Mouse (Mus musculus) ovary, postnatal 36 days (tissue): Measurements from ENCODE around the gene Kif24.
"Not testable (repeated sequence)": the region's sequence is repeated elsewhere in the genome, so short reads cannot be mapped to it uniquely, and the experiment has no call there.

Experiments used
- DNase-seq: peaks from one replicate; pipeline ENCODE4 v3.0.0; 2022; ENCODE audit warnings: low spot score, mixed read lengths

The Kif24 gene

GRCm38 (mm10) chr4:41492951-41493350 lies 28.3 kb upstream of the Kif24 start:
- no peak for DNase-seq

GRCm38 (mm10) chr4:41481601-41482017 lies 16.9 kb upstream of the Kif24 start:
- DNase-seq, result peak; percentile 35

- peak; percentile 63 for DNase-seq
Observed at GRCm38 (mm10) chr4:41480254-41480653, 15.6 kb upstream of the Kif24 start.

DNA sequence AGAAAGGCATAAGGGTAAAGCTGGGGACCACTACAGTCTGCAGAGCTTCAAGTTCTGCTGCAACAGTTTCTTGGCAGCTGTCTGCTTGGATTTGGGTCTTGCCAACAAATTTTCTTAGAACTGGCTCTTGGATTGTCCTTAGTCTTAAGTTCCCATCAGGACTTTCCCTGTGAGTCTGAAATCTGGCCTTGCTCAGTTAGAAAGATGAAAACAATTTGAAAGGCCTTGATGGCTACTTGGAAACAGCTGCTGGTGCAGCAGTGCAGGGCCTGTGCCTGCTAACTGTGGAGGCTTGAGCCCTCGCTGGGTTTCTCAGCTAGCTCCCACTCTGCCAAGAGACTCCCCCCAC lies 14.7 kb upstream of the Kif24 start:
- no peak for DNase-seq

- DNase-seq, result no peak
Observed at GRCm38 (mm10) chr4:41478751-41479455, 14.2 kb upstream of the Kif24 start.

DNA sequence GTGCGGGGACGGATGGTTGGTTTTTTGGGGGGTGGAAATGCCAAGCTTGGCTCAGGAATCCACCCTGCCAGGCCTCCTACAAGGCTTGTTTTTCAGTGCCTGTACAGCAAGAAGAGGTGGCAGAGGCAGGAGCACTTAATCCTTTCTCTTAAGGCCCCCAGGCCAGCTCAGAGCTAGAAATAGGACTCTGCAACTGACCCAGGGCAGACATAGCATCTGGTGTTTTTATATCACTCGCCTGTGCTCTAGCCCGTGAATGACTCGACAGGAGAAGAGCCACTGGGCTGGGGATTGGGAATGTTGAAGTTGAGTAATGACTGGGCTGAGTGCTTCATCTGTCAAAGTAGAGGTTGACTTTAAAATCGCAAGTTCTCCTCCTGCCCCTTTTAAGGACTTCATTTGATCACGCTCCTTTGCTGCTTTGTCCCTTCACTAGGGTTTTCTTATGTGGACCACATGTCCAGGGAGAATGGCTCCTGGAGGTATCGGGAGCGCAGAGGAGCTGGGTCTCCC lies 13.0 kb upstream of the Kif24 start:
- no peak for DNase-seq

GRCm38 (mm10) chr4:41471384-41471689 lies 6.7 kb upstream of the Kif24 start:
- DNase-seq, result no peak

DNA sequence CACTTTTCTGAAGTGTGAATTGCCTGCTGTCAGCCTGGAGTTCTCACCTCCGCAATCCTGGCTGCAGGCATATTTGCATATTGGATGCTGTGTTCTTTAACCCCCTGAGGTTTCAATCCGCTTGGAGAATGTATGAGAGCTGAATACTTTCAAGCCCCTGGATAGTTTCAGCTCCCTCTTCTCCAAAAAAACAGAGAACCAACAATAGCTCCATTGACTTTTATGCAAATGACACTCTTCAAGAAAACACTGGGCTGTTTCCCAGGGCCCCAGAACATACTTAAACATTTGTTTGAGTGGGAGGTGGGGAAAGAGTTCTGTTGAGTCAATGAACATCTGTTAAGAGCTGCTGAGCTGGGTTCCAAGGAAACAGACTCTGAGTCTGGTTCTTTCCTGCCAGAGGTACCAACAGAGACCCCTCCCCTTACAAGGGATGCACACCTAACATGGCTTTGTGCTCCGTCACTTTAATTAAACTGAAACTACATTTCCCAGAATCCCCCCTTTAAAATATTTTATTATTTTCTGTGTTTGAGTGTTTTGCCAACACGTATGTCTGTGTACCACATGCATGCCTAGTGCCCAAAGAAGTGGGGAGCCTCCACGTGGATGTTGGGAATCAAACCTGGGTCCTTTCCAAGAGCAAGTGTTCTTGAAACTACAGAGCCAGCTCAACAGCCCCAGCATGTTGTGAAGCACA lies 6.1 kb upstream of the Kif24 start:
- DNase-seq, result no peak

- no peak for DNase-seq
Observed at GRCm38 (mm10) chr4:41470051-41470683, 5.5 kb upstream of the Kif24 start.

GRCm38 (mm10) chr4:41469199-41469598 lies 4.5 kb upstream of the Kif24 start:
- no peak for DNase-seq

GRCm38 (mm10) chr4:41468396-41469080 lies 3.9 kb upstream of the Kif24 start:
- peak; percentile 47 for DNase-seq

DNA sequence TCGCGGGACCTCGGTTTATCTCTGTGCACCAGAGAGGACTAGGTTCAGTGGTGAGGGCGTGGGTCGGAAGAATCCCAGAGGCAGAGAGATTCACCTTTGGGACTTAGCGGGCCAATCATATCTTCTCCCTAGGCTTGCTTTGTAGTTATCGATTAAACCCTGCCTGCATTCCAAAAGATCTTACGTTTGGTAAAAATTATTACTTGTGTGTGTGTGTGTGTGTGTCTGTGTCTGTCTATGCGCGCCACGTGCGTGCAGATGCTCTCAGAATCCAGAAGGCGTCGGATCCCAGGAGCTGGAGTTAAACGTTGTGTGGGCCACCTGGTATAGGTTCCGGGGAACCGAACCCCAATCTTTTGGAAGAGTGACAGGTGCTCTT lies 589 bp upstream of the Kif24 start:
- no peak for DNase-seq

- not testable (repeated sequence) for DNase-seq
Observed at GRCm38 (mm10) chr4:41463051-41463738, 1.5 kb downstream of the Kif24 start.

DNA sequence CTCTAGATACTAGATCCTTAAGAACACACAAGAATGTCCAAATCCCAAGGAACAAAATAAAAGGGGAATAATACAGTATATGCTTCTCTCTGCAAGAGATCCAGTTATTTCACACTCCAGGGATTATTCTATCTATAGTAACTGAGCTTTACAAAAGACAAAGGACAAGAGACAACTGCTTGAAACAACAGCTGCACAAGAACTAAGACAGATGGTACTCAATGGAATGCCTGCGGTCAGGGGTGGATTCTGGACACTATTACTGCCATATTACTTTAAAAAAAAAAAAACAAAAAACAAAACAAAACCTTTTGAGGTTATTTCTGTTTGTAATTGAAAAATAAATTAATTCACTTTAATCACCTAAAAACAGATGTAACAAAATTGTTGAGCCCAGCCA lies 4.0 kb downstream of the Kif24 start:
- no peak for DNase-seq

DNA sequence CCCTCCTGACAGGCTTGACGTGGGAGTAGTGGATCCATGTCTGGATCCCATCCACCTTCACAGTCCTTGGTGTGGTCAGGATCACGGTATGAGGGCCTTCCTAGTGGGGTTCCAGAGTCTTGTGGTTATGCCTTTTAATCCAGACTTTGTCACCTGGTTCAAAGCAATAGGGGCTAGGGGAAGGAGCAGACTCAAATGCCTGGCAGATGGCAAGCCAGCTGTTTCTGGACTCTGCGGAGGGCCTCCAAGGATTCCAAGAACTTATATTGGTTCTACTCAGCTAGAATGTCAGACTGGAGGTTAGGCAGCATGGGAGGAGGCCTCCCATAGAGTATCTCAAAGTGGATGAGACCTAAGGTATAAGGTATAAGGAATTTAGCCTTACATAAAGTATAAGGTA lies 17.1 kb downstream of the Kif24 start:
- no peak for DNase-seq

- DNase-seq, result no peak
Observed at GRCm38 (mm10) chr4:41442790-41443302, 21.8 kb downstream of the Kif24 start.

DNA sequence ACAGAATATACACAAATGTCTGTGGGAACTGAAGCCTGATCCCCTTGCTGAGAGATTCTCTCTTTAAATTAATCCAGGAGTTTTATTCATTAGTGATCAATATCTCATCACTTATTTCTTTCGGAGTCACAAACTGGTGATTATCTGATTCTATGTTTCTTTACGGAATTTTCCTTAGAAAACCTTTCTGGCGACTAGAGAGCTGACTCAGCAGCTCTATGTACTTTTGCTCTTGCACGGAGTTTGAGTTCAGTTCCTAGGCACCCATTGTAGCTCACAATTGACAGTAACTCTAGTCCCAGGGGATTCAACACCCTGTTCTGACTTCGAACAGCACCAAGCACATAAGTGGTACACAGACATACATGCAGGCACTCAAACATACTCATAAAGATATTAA lies 25.8 kb downstream of the Kif24 start:
- no peak for DNase-seq

GRCm38 (mm10) chr4:41416966-41417365 lies 47.7 kb downstream of the Kif24 start:
- DNase-seq, result no peak

- no peak for DNase-seq
Observed at GRCm38 (mm10) chr4:41409341-41409740, 55.3 kb downstream of the Kif24 start.

DNA sequence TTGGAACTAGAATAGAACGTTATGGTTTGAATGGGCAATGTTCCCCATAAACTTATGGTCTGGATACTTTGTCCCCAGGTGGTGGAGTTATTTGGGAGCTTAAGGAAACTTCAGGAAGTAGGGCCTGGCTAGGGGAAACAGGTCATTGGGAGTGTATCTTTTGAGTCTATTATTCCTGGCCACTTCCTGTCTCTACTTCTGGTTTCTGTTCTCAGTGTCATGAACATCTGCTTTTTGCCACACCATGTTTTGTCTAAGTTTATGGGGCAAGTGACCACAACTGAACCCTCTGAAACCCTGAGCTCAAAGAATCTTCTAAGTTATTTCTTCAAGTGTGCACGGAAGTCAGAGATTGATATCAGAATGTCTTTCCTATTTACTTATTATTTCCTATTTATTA lies 57.3 kb downstream of the Kif24 start:
- no peak for DNase-seq

- DNase-seq, result no peak
Observed at GRCm38 (mm10) chr4:41406597-41406996, 58.1 kb downstream of the Kif24 start.

- DNase-seq, result no peak
Observed at GRCm38 (mm10) chr4:41401573-41401972, 63.1 kb downstream of the Kif24 start.
